26 mouse cellular contexts compared by ENCODE assay signal in the genomic region with DNA sequence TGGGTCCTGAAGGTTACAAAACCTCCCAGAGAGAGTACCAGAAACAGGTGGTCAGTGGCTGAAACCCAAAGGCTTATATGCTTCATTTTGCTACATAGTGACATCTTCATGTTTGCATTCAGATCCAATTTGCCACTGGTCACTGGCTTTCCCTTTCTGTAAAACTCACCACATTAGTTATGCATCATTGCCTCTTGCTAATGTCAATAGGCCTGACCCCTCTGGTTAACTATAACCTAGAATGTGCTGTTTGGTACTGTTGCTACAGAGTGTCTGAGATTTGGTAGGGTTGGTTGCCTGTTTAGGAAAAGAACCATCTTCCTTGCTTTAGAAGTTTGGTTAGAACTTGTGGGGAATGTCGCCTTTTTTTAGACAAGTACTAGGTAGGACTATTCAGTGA.
DNase-seq lines count a peak whose midpoint lies in the region; ATAC-seq lines count a peak whose summit lies in the region.
"Had no signal": no experiment of that assay in that cellular context is flagged by ENCODE, and none has a peak within 500 bp of the region (broad histone marks: within the 10 kb centered on the region; RNA-seq: fewer than 3 reads in every experiment).

No protein-coding gene starts in this region.

- H3K27ac ChIP-seq in kidney, embryonic 16.5 days (ENCODE audit: low read length): no peak overlapping the region
- H3K27ac ChIP-seq: embryonic facial prominence, embryonic 13.5 days; embryonic facial prominence, embryonic 15.5 days; forebrain, embryonic 13.5 days; forebrain, embryonic 15.5 days had no signal

- no peaks in the 10 kb centered on the region for H3K9me3 ChIP-seq in kidney, embryonic 16.5 days (ENCODE audit: low read length)
- H3K9me3 ChIP-seq: embryonic facial prominence, embryonic 13.5 days; embryonic facial prominence, embryonic 15.5 days; forebrain, embryonic 13.5 days; forebrain, embryonic 15.5 days had no signal

- peak; percentile 83; the same call in 1 of the 2 replicates for ATAC-seq in kidney, embryonic 16.5 days (ENCODE audit: low FRiP score, low TSS enrichment)
- ATAC-seq in erythroid progenitor cell, adult 5-6 weeks (replicated peaks; ENCODE audit: low FRiP score, poor library complexity, severe bottlenecking): no peak
- ATAC-seq: activated CD4-positive, CD25-positive, alpha-beta regulatory T cell, adult 4 months; forebrain, embryonic 13.5 days; forebrain, embryonic 15.5 days; forebrain, postnatal 0 days; Patski had no signal

- H3K4me1 ChIP-seq in kidney, embryonic 16.5 days (ENCODE audit: insufficient read depth, low read length): no peaks in the 10 kb centered on the region
- H3K4me1 ChIP-seq: embryonic facial prominence, embryonic 13.5 days; embryonic facial prominence, embryonic 15.5 days; forebrain, embryonic 13.5 days; forebrain, embryonic 15.5 days had no signal

- DNase-seq in kidney, adult 9 months: peak; percentile 20
- DNase-seq in kidney, postnatal 4 days: no peak
- DNase-seq in kidney, postnatal 10 days: no peak
- peak; percentile 7 for DNase-seq in Muller cell, postnatal 12 days (ENCODE audit: inconsistent ontology term)
- DNase-seq in retina, embryonic 14.5 days (ENCODE audit: low spot score): peak; percentile 64
- DNase-seq in adipocyte (ENCODE audit: low spot score): no peak
- DNase-seq: adrenal gland, adult 2 months; adrenal gland, postnatal 10 days; adrenal gland, postnatal 25 days; cerebellum, adult 11 months; cerebellum, adult 18-20 months; cerebellum, adult 8-10 months; cerebellum, adult 9-11 months; cerebellum, postnatal 14 days; cerebellum, postnatal 36 days; embryo, embryonic 11 days; forebrain, postnatal 0 days had no signal

- 85% methylated on average over 1 of the region's 1 CpGs for WGBS in kidney, embryonic 16.5 days

- H3K4me3 ChIP-seq in kidney, embryonic 16.5 days (ENCODE audit: low read length): no peak overlapping the region
- H3K4me3 ChIP-seq: embryonic facial prominence, embryonic 13.5 days; embryonic facial prominence, embryonic 15.5 days; erythroblast, embryonic 14.5 days; forebrain, embryonic 13.5 days; forebrain, embryonic 15.5 days had no signal

- H3K4me2 ChIP-seq in kidney, embryonic 16.5 days (replicated peaks; ENCODE audit: low read depth, low read length): no peak overlapping the region
- H3K4me2 ChIP-seq: embryonic facial prominence, embryonic 13.5 days; embryonic facial prominence, embryonic 15.5 days; forebrain, embryonic 13.5 days; forebrain, embryonic 15.5 days had no signal

- no peaks in the 10 kb centered on the region for H3K27me3 ChIP-seq in kidney, embryonic 16.5 days (ENCODE audit: insufficient read depth, low read length)
- H3K27me3 ChIP-seq: embryonic facial prominence, embryonic 13.5 days; embryonic facial prominence, embryonic 15.5 days; forebrain, embryonic 13.5 days; forebrain, embryonic 15.5 days had no signal

- H3K36me3 ChIP-seq in kidney, embryonic 16.5 days (ENCODE audit: insufficient read depth, low read length): no peaks in the 10 kb centered on the region
- H3K36me3 ChIP-seq: embryonic facial prominence, embryonic 13.5 days; embryonic facial prominence, embryonic 15.5 days; forebrain, embryonic 15.5 days had no signal

- H3K9ac ChIP-seq in kidney, embryonic 16.5 days (replicated peaks; ENCODE audit: low read length): no peak overlapping the region
- H3K9ac ChIP-seq: embryonic facial prominence, embryonic 13.5 days; embryonic facial prominence, embryonic 15.5 days; forebrain, embryonic 13.5 days; forebrain, embryonic 15.5 days; forebrain, postnatal 0 days had no signal

Comparison
In these comparisons a context has a peak if more than half of its experiments do, and no peak if none do; other contexts are left out.
1. DNase-seq: peak in kidney, adult 9 months (single experiment), Muller cell, postnatal 12 days (single experiment) and retina, embryonic 14.5 days (single experiment); none in kidney, postnatal 4 days (0 of 2), kidney, postnatal 10 days (single experiment) and adipocyte (single experiment).